Mouse (Mus musculus) kidney, postnatal 0 days (tissue): ENCODE measurements at regions not wholly inside any gene's neighbourhood (a gene's known extent, or its start where the extent isn't known, plus 50 kb on each side); places are given as distances from the start of the nearest gene placed in this dataset.
"Not testable (repeated sequence)": the region's sequence is repeated elsewhere in the genome, so short reads cannot be mapped to it uniquely, and the experiment has no call there.

Experiments used
- ATAC-seq: fragments of 200-750 bp; cut with Nextera tagmentation; replicated peaks from 2 replicates; pipeline ENCODE4 v1.8.0; 2017; ENCODE audit warnings: low read depth, moderate number of reproducible peaks, moderate TSS enrichment, moderate library complexity; ENCODE audit not compliant: low FRiP score
- DNase-seq: peaks from one replicate; pipeline ENCODE4 v3.0.0-alpha.2; 2016; ENCODE audit warnings: low spot score
- H3K27ac ChIP-seq: fragments of 300-500 bp; sonication (generic); 2 replicates; pipeline ENCODE4 v1.5.1; 2014; ENCODE audit warnings: mild to moderate bottlenecking
- H3K27me3 ChIP-seq: fragments of 300-500 bp; sonication (generic); 2 replicates; pipeline ENCODE4 v1.6.1; 2014; ENCODE audit warnings: low read length, mixed read lengths; ENCODE audit not compliant: insufficient read depth
- H3K36me3 ChIP-seq: fragments of 300-500 bp; sonication (generic); 2 replicates; pipeline ENCODE4 v1.6.1; 2014; ENCODE audit warnings: low read length, mixed read lengths; ENCODE audit not compliant: insufficient read depth
- H3K4me1 ChIP-seq: fragments of 300-500 bp; sonication (generic); replicated peaks from 2 replicates; pipeline ENCODE4 v1.6.1; 2014; ENCODE audit warnings: antibody characterized with exemption, low read length, mixed read lengths; ENCODE audit not compliant: insufficient read depth
- H3K4me2 ChIP-seq: fragments of 300-500 bp; sonication (generic); 2 replicates; pipeline ENCODE4 v1.6.1; 2014; ENCODE audit warnings: mild to moderate bottlenecking, low read length, moderate library complexity, mixed read lengths
- H3K4me3 ChIP-seq: fragments of 300-500 bp; sonication (generic); replicated peaks from 2 replicates; pipeline ENCODE4 v1.5.1; 2014; ENCODE audit warnings: low read depth, low read length
- H3K9ac ChIP-seq: fragments of 300-500 bp; sonication (generic); 2 replicates; pipeline ENCODE4 v1.6.1; 2014; ENCODE audit warnings: low read depth, low read length
- H3K9me3 ChIP-seq: fragments of 300-500 bp; sonication (generic); replicated peaks from 2 replicates; pipeline ENCODE4 v1.6.1; 2016; ENCODE audit warnings: low read length, inconsistent platforms, mixed read lengths
- CTCF ChIP-seq: IDR thresholded peaks from 2 replicates; pipeline ENCODE4 v1.5.1; 2016; ENCODE audit warnings: antibody characterized with exemption, low read depth, mild to moderate bottlenecking, moderate library complexity
- whole genome bisulfite sequencing: fragments of 180-500 bp; shearing (Covaris S2); extraction: QIAGEN DNeasy Blood & Tissue Kit; methylation state at CpG from one replicate; pipeline ENCODE4 v1.1.7; 2014; 5-methylcytosine and 5-hydroxymethylcytosine counted together

DNA sequence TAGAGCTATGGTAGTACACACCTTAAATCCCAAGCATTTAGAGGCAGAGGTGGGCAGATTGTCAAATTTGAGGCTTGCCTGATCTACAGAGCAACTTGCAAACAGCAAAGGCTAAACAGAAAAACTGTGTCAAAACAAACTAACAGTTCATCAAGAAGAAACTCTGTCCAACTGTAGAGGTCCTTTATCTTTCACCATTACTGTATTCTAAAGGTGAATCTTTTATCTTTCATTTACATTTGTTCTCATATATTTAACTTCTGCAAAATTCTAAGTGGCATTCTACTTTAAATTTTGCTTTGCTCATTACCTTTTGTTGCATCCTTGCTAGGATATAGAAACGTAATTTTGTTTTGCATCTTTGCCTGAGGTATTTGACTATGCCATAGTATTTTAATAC lies 967.5 kb upstream of the Cntn5 start:
- ATAC-seq (no peak), DNase-seq (no peak)
- no peak for TF ChIP-seq CTCF
- Histone ChIP-seq H3K36me3 (no peaks in the 10 kb centered on the region), H3K27ac (no peak overlapping the region), H3K9ac (no peak overlapping the region), H3K9me3 (no peaks in the 10 kb centered on the region), H3K4me2 (no peak overlapping the region), H3K27me3 (no peaks in the 10 kb centered on the region), H3K4me1 (no peaks in the 10 kb centered on the region), H3K4me3 (no peak overlapping the region)
- 75% methylated on average over 1 of the region's 1 CpGs for WGBS

DNA sequence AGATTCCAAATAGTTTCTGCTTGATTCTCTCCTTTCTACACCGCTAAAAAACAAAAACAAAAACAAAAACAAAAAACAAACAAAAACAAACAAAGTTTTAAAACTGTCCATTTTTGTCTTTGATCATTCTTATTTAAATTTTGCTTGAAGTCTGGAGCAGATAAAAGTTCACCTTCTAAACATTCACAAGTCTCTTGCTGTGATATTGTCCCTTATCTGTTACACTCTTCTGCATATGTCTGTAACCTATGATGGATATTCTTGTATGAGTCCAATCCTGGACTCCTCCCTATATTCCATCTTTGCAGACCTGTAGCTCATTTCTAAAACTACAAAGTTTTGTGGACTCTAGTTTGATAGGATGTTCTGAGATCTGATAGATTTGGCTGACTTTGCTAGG lies 966.9 kb upstream of the Cntn5 start:
- Histone ChIP-seq H3K9ac (no peak overlapping the region), H3K36me3 (no peaks in the 10 kb centered on the region), H3K27ac (no peak overlapping the region), H3K4me1 (no peaks in the 10 kb centered on the region), H3K4me3 (no peak overlapping the region), H3K9me3 (no peaks in the 10 kb centered on the region), H3K4me2 (no peak overlapping the region), H3K27me3 (no peaks in the 10 kb centered on the region)
- DNase-seq (no peak), ATAC-seq (no peak)
- WGBS, result 73% methylated on average over 1 of the region's 1 CpGs
- TF ChIP-seq CTCF, result no peak

DNA sequence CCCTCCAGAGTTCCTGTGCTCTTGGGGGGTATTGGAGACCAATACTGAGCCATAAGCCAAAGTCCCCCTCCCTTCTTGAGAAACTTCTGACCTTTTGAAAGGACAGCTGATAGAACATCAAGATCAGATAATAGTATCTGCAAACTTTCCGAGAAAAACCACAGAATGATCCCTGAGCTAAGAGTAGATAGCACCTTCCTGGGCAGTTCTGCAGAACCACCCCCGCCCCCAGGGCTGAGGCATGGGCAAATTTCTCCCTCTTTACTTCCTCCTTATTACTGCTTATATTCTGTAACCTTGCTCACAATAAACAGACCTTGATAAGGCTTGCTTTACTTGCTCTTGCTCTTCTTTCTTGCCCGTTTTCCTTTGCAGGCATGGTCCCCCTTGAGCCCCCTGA lies 944.1 kb upstream of the Cntn5 start:
- WGBS, result 74% methylated on average over 3 of the region's 3 CpGs
- H3K36me3 ChIP-seq, H3K4me3 ChIP-seq, ATAC-seq, DNase-seq, H3K27me3 ChIP-seq, H3K9me3 ChIP-seq, H3K27ac ChIP-seq, H3K9ac ChIP-seq, H3K4me1 ChIP-seq, H3K4me2 ChIP-seq: not testable (repeated sequence)
